Mouse (Mus musculus) liver, embryonic 15.5 days (tissue): ENCODE measurements around the gene Hoxc5. TPM values are rescaled to one million over a fixed set of nuclear protein-coding genes. Genes with fewer than 3 reads are reported as not detected.

Source experiments
- ATAC-seq: fragments of 200-750 bp; cut with Nextera tagmentation; 2 replicates; pipeline ENCODE4 v1.8.0; 2017; ENCODE audit warnings: moderate number of reproducible peaks, mild to moderate bottlenecking, moderate library complexity; ENCODE audit not compliant: insufficient read depth
- H3K27ac ChIP-seq: fragments of 300-500 bp; sonication (generic); replicated peaks from 2 replicates; pipeline ENCODE4 v1.5.1; 2015; ENCODE audit warnings: mild to moderate bottlenecking, inconsistent platforms
- H3K27me3 ChIP-seq: fragments of 300-500 bp; sonication (generic); 2 replicates; pipeline ENCODE4 v1.6.1; 2015; ENCODE audit warnings: mild to moderate bottlenecking, inconsistent platforms
- H3K36me3 ChIP-seq: fragments of 300-500 bp; sonication (generic); replicated peaks from 2 replicates; pipeline ENCODE4 v1.6.1; 2015; ENCODE audit warnings: moderate library complexity, mild to moderate bottlenecking, inconsistent platforms
- H3K4me1 ChIP-seq: fragments of 300-500 bp; sonication (generic); replicated peaks from 2 replicates; pipeline ENCODE4 v1.6.1; 2015; ENCODE audit warnings: inconsistent platforms
- H3K4me2 ChIP-seq: fragments of 300-500 bp; sonication (generic); 2 replicates; pipeline ENCODE4 v1.6.1; 2015; ENCODE audit warnings: moderate library complexity, mild to moderate bottlenecking, inconsistent platforms
- H3K4me3 ChIP-seq: fragments of 300-500 bp; sonication (generic); replicated peaks from 2 replicates; pipeline ENCODE4 v1.5.1; 2015; ENCODE audit warnings: mild to moderate bottlenecking, inconsistent platforms
- H3K9ac ChIP-seq: fragments of 300-500 bp; sonication (generic); 2 replicates; pipeline ENCODE4 v1.6.1; 2015; ENCODE audit warnings: moderate library complexity, mild to moderate bottlenecking, inconsistent platforms
- H3K9me3 ChIP-seq: fragments of 300-500 bp; sonication (generic); replicated peaks from 2 replicates; pipeline ENCODE4 v1.6.1; 2016; ENCODE audit warnings: inconsistent platforms
- WGBS: fragments of 180-500 bp; shearing (Covaris S2); methylation state at CpG from one replicate; pipeline ENCODE4 v1.1.7; 2015; ENCODE audit warnings: mixed read lengths; ENCODE audit not compliant: insufficient replicate concordance; 5-methylcytosine and 5-hydroxymethylcytosine counted together
- polyA plus RNA-seq: library from polyadenylated mRNA; unstranded; fragments of >200 nt; fragmentation: Nextera tagmentation; extraction: Ambion mirVana; gene quantifications from 2 replicates; pipeline ENCODE4 v1.2.1, GENCODE M21; 2015

Gene Hoxc5
- polyA plus RNA-seq, 1 experiment from 2014 or later: 0.22 TPM

DNA sequence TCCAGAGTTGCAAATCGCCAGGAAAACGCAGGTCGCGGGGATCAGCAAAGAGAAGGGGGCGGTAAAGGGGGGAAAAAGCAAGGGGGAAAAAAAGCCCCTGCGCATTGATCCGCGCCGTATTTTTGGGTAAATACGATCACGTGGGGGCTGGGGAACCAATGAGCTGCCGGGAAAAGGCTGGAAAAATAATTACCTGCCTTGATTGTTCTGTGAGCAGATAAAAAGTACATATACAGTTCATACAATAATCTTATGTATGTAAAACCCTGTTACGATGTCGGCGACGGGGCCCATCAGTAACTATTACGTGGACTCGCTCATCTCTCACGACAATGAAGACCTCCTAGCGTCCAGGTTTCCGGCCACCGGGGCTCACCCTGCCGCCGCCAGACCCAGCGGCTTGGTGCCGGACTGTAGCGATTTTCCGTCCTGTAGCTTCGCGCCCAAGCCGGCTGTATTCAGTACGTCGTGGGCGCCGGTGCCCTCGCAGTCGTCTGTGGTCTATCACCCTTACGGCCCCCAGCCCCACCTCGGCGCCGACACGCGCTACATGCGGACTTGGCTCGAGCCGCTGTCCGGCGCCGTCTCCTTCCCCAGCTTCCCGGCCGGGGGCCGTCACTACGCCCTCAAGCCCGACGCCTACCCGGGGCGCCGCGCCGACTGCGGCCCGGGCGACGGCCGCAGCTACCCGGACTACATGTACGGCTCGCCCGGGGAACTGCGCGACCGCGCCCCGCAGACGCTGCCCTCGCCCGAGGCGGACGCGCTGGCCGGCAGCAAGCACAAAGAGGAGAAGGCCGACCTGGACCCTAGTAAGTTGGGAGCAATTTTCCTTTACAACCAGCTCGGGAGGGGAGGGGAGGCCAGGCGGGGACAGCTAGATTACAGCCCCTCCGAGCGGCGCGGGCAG, 14.4 kb downstream of the Hoxc5 start:
- peaks cover 100% of the 10 kb centered on the region for H3K27me3 ChIP-seq
- H3K9ac ChIP-seq: no peak overlapping the region
- peaks cover 6% of the 10 kb centered on the region; the same call in 1 of the 2 replicates for H3K4me1 ChIP-seq
- no peak overlapping the region for H3K27ac ChIP-seq
- no peaks in the 10 kb centered on the region for H3K9me3 ChIP-seq
- ATAC-seq: no peak
- H3K4me2 ChIP-seq: peak overlapping the region; percentile 38
- H3K36me3 ChIP-seq: no peaks in the 10 kb centered on the region
- under 1% methylated on average over 88 of the region's 88 CpGs for WGBS
- peak overlapping the region; percentile 10; the same call in 1 of the 2 replicates for H3K4me3 ChIP-seq

GRCm38 (mm10) chr15:102983716-102984115, 16.5 kb downstream of the Hoxc5 start:
- Histone ChIP-seq H3K4me3 (no peak overlapping the region), H3K27me3 (peaks cover 100% of the 10 kb centered on the region), H3K4me1 (peaks cover 3% of the 10 kb centered on the region; the same call in 1 of the 2 replicates), H3K9ac (no peak overlapping the region), H3K36me3 (no peaks in the 10 kb centered on the region), H3K4me2 (no peak overlapping the region), H3K9me3 (no peaks in the 10 kb centered on the region), H3K27ac (no peak overlapping the region)
- ATAC-seq: no peak
- WGBS: 5% methylated on average over 12 of the region's 12 CpGs

- ATAC-seq: no peak
Measured at GRCm38 (mm10) chr15:102984521-102984920, 17.3 kb downstream of the Hoxc5 start.

DNA sequence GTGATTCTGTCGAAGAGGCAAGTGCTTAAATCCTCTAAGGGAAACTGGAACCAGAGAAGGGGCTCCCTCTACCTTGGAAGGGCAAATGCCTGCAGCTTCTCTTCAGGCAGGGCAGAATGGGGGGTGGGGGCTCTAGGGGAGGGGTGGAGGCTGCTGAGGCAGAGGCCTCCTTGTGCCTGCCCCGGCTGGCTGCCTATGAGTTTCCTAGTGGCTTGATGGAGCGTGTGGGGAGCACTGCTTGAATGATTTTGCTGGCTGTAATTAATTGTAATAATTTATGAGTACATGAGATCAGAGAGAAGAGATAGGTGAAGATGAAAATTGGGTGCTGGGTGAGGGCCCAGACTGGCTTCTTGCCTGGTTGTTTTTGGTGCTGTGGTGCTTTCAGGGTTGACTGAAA, 17.7 kb downstream of the Hoxc5 start:
- Histone ChIP-seq H3K36me3 (no peaks in the 10 kb centered on the region), H3K4me3 (no peak overlapping the region), H3K4me1 (peaks cover 3% of the 10 kb centered on the region; the same call in 1 of the 2 replicates), H3K9me3 (no peaks in the 10 kb centered on the region), H3K9ac (no peak overlapping the region), H3K27me3 (peaks cover 100% of the 10 kb centered on the region), H3K4me2 (no peak overlapping the region), H3K27ac (no peak overlapping the region)
- no peak for ATAC-seq
- WGBS: 15% methylated on average over 3 of the region's 3 CpGs

More at GRCm38 (mm10) chr15:102984521-102984920, 17.3 kb downstream of the Hoxc5 start:
- Histone ChIP-seq H3K27ac (no peak overlapping the region), H3K4me3 (no peak overlapping the region), H3K36me3 (no peaks in the 10 kb centered on the region), H3K4me2 (no peak overlapping the region), H3K4me1 (peaks cover 3% of the 10 kb centered on the region; the same call in 1 of the 2 replicates), H3K27me3 (peaks cover 100% of the 10 kb centered on the region), H3K9me3 (no peaks in the 10 kb centered on the region), H3K9ac (no peak overlapping the region)
- 8% methylated on average over 10 of the region's 10 CpGs for WGBS

GRCm38 (mm10) chr15:102987124-102987833, 20.0 kb downstream of the Hoxc5 start:
- no peak overlapping the region for H3K27ac ChIP-seq
- H3K9ac ChIP-seq: no peak overlapping the region
- H3K9me3 ChIP-seq: no peaks in the 10 kb centered on the region
- no peaks in the 10 kb centered on the region for H3K4me1 ChIP-seq
- H3K4me2 ChIP-seq: no peak overlapping the region
- no peaks in the 10 kb centered on the region for H3K36me3 ChIP-seq
- peaks cover 100% of the 10 kb centered on the region for H3K27me3 ChIP-seq
- 3% methylated on average over 21 of the region's 21 CpGs for WGBS
- no peak overlapping the region for H3K4me3 ChIP-seq
- ATAC-seq: no peak

- Histone ChIP-seq H3K4me1 (no peaks in the 10 kb centered on the region), H3K9ac (no peak overlapping the region), H3K27ac (no peak overlapping the region), H3K9me3 (no peaks in the 10 kb centered on the region), H3K4me3 (no peak overlapping the region), H3K36me3 (no peaks in the 10 kb centered on the region), H3K4me2 (no peak overlapping the region), H3K27me3 (peaks cover 100% of the 10 kb centered on the region)
- ATAC-seq: no peak
- WGBS: 26% methylated on average over 5 of the region's 5 CpGs
Measured at GRCm38 (mm10) chr15:102988078-102988477, 20.8 kb downstream of the Hoxc5 start.

DNA sequence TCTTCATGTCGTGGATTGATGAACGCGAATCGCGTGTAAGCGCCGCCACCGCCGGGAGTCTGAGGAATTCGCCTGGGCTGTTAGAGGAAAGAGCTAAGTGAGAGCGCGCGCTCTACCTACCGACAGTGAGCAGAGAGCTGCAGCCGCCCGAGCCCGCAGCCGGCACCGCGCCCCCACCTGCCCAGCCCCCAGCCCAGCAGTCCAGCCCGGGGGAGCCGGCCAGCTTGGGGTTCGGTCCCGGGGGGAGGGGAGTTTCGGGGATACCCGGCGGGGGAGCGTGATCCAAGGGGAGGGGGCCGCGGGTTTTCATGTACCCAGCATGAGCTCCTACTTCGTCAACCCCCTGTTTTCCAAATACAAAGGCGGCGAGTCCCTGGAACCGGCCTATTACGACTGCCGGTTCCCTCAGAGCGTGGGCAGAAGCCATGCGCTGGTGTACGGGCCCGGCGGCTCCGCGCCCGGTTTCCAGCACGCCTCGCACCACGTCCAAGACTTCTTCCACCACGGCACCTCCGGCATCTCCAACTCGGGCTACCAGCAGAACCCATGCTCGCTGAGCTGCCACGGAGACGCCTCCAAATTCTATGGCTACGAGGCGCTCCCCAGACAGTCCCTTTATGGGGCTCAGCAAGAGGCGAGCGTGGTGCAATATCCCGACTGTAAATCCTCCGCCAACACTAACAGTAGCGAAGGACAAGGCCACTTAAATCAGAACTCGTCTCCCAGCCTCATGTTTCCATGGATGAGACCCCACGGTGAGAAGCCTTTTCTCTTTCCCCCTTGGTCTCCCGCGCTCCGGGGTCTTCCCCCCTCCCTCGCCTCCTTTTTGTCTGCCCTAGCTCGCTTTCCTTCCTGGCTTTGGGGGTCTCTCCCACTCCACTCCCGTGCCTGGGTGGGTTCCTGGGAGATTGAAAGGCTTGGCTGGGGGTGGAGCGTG, 23.5 kb downstream of the Hoxc5 start, which contains the start of gene Hoxc8:
Gene Hoxc8 (plus strand): TSS at position 147 of the 937 bp plus-strand sequence.
- Histone ChIP-seq H3K9me3 (no peaks in the 10 kb centered on the region), H3K27me3 (peaks cover 99% of the 10 kb centered on the region), H3K4me1 (no peaks in the 10 kb centered on the region), H3K4me3 (no peak within 1 kb of the TSS), H3K27ac (no peak within 1 kb of the TSS), H3K4me2 (no peak within 1 kb of the TSS), H3K36me3 (no peaks in the 10 kb centered on the region), H3K9ac (no peak within 1 kb of the TSS; the same call in 1 of the 2 replicates)
- ATAC-seq: no peak
- WGBS: 2% methylated on average over 69 of the region's 69 CpGs

DNA sequence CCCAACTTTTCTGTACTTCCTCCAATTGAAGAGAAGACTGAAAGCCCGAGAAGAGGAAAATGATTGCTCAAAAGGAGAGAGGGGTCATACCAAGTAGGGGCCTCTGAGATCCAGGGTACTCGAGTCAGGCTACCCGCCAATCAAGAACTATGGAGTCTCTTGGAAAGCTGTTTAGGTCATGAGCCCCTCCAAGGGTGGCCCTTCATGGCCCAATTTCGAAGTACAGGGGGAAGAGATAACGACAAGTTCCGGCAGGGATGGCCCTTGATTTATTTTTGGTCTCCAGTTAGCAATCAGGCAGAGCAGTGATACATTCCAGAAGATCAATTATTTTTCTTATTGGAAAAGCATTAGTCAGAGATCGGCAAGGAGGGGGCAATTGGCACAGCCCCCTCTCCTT, 24.5 kb downstream of the Hoxc5 start:
- no peak overlapping the region for H3K27ac ChIP-seq
- no peak overlapping the region for H3K4me3 ChIP-seq
- H3K36me3 ChIP-seq: no peaks in the 10 kb centered on the region
- H3K9ac ChIP-seq: no peak overlapping the region
- peaks cover 99% of the 10 kb centered on the region for H3K27me3 ChIP-seq
- no peak overlapping the region for H3K4me2 ChIP-seq
- H3K4me1 ChIP-seq: no peaks in the 10 kb centered on the region
- ATAC-seq: no peak
- 4% methylated on average over 7 of the region's 7 CpGs for WGBS
- H3K9me3 ChIP-seq: no peaks in the 10 kb centered on the region

- WGBS: 1% methylated on average over 11 of the region's 11 CpGs
- H3K9me3 ChIP-seq: no peaks in the 10 kb centered on the region
- H3K36me3 ChIP-seq: no peaks in the 10 kb centered on the region
- no peak for ATAC-seq
- H3K9ac ChIP-seq: no peak overlapping the region
- peaks cover 99% of the 10 kb centered on the region for H3K27me3 ChIP-seq
- no peaks in the 10 kb centered on the region for H3K4me1 ChIP-seq
- H3K4me3 ChIP-seq: no peak overlapping the region
- H3K4me2 ChIP-seq: no peak overlapping the region
- H3K27ac ChIP-seq: no peak overlapping the region
Measured at GRCm38 (mm10) chr15:102992206-102992605, 25.0 kb downstream of the Hoxc5 start.

GRCm38 (mm10) chr15:102992863-102993262, 25.6 kb downstream of the Hoxc5 start:
- peaks cover 99% of the 10 kb centered on the region for H3K27me3 ChIP-seq
- no peaks in the 10 kb centered on the region for H3K9me3 ChIP-seq
- H3K36me3 ChIP-seq: no peaks in the 10 kb centered on the region
- no peak overlapping the region for H3K27ac ChIP-seq
- no peak for ATAC-seq
- H3K4me1 ChIP-seq: no peaks in the 10 kb centered on the region
- no peak overlapping the region for H3K4me3 ChIP-seq
- WGBS: 7% methylated on average over 3 of the region's 3 CpGs
- no peak overlapping the region for H3K4me2 ChIP-seq
- H3K9ac ChIP-seq: no peak overlapping the region
